Mouse (Mus musculus) megakaryocyte, embryonic 14.5 days (primary cell): ENCODE measurements around the gene Syde2.

ENCODE experiments used
- FLI1 ChIP-seq: IDR thresholded peaks from 2 replicates; pipeline ENCODE4 v1.6.1; 2012; ENCODE audit warnings: low read length, inconsistent platforms, mixed read lengths
- GATA1 ChIP-seq: IDR thresholded peaks from 3 replicates; pipeline ENCODE4 v1.6.1; 2012; ENCODE audit warnings: mixed read lengths, low read length, inconsistent platforms, borderline replicate concordance

GRCm38 (mm10) chr3:145952945-145953344, 34.7 kb upstream of the Syde2 start:
- TF ChIP-seq FLI1 (no peak), GATA1 (no peak)
